Mouse (Mus musculus): Measurements from ENCODE around the gene Dll3. TPM values are rescaled to one million over a fixed set of nuclear protein-coding genes. Genes with fewer than 3 reads are reported as not detected.

The Dll3 gene
- polyA plus RNA-seq, 1 experiment from 2014 or later, result 0.95 TPM

DNA sequence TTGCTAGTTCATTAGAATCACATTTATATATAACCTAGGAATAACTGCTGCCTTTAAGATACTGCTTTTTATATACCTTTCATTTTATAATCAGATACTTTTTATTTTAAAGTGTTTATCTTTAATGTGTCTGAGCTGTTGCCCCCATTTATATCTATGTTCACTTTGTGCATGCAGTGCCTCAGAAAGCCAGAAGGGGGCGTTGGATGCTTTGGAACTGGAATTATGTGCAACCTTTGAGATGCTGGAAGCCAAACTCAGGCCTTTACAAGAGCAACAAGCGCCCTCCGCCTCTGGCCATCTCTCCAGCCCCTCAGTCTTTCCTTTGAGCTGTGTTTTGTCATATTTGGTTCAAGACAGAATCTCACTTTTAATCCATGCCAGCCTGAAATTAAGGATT, 30.3 kb downstream of the Dll3 start:
- Histone ChIP-seq H3K9me3 (ENCODE audit: control insufficient read depth) (no peaks in the 10 kb centered on the region), H3K9ac (ENCODE audit: low read depth, low read length) (no peak overlapping the region), H3K4me2 (replicated peaks; ENCODE audit: low read depth) (no peak overlapping the region), H3K27ac (ENCODE audit: low read depth, low read length) (no peak overlapping the region), H3K4me3 (ENCODE audit: low read depth, low read length) (no peak overlapping the region), H3K4me1 (replicated peaks; ENCODE audit: control insufficient read depth, insufficient read depth, low read length) (no peaks in the 10 kb centered on the region), H3K36me3 (ENCODE audit: control insufficient read depth, insufficient read depth) (peaks cover 4% of the 10 kb centered on the region; the same call in 1 of the 2 replicates), H3K27me3 (replicated peaks; ENCODE audit: control insufficient read depth, insufficient read depth, low read length) (no peaks in the 10 kb centered on the region)
- ATAC-seq, result no peak
- peak; percentile 34; the same call in 1 of the 2 replicates for TF ChIP-seq CTCF (IDR thresholded peaks at IDR 0.05; ENCODE audit: low read depth)
- 72% methylated on average over 3 of the region's 3 CpGs for WGBS

DNA sequence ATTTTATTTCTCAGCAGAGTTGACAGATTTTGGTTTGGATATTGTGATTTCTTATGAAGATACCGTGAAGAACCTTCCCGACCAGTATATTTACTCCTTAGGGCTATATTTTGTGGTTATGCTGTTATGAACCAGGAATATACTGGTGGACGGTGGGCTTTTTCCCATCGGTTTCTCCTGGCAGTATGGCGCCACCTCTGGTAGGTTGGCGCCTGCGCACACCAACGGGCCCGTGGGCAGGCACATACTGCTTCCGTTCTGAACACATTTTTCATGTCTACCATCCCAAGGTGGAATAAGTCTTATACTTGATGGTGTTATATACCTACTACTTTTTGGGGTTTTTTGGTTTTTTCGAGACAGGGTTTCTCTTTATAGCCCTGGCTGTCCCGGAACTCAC, 32.7 kb downstream of the Dll3 start:
- Histone ChIP-seq H3K36me3 (ENCODE audit: control insufficient read depth, insufficient read depth) (peaks cover 4% of the 10 kb centered on the region; the same call in 1 of the 2 replicates), H3K27me3 (replicated peaks; ENCODE audit: control insufficient read depth, insufficient read depth, low read length) (no peaks in the 10 kb centered on the region), H3K27ac (ENCODE audit: low read depth, low read length) (no peak overlapping the region), H3K4me3 (ENCODE audit: low read depth, low read length) (no peak overlapping the region), H3K4me2 (replicated peaks; ENCODE audit: low read depth) (no peak overlapping the region), H3K9ac (ENCODE audit: low read depth, low read length) (no peak overlapping the region), H3K4me1 (replicated peaks; ENCODE audit: control insufficient read depth, insufficient read depth, low read length) (no peaks in the 10 kb centered on the region), H3K9me3 (ENCODE audit: control insufficient read depth) (no peaks in the 10 kb centered on the region)
- 96% methylated on average over 12 of the region's 12 CpGs for WGBS
- ATAC-seq, result no peak
- peak; percentile 47 for TF ChIP-seq CTCF (IDR thresholded peaks at IDR 0.05; ENCODE audit: low read depth)

DNA sequence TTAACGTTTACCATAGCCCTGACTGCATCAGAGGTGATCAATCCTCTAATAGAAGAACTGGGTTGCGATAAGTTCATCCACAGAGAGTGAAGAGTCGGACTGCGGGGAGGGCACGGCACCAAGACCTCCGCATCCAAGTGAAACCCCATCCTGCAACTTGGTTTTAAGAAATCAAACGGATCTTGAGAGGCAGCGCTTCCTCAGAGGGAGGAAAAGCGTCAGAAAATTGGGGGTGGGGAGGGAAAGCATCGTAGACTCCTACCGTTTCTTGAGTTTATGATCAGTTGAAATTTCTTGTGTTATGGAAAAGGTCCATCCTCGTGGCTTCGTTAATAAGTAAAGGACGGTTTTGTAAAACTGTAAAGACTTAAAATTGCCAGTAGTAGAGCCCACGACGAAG, 33.5 kb downstream of the Dll3 start:
- H3K27me3 ChIP-seq (replicated peaks; ENCODE audit: control insufficient read depth, insufficient read depth, low read length), result no peaks in the 10 kb centered on the region
- H3K9ac ChIP-seq (ENCODE audit: low read depth, low read length), result peak overlapping the region; percentile 82
- peak overlapping the region; percentile 89 for H3K4me2 ChIP-seq (replicated peaks; ENCODE audit: low read depth)
- H3K27ac ChIP-seq (ENCODE audit: low read depth, low read length), result peak overlapping the region; percentile 73; the same call in 1 of the 2 replicates
- no peak for TF ChIP-seq CTCF (IDR thresholded peaks at IDR 0.05; ENCODE audit: low read depth)
- no peak for ATAC-seq
- peaks cover 4% of the 10 kb centered on the region; the same call in 1 of the 2 replicates for H3K36me3 ChIP-seq (ENCODE audit: control insufficient read depth, insufficient read depth)
- peak overlapping the region; percentile 73 for H3K4me3 ChIP-seq (ENCODE audit: low read depth, low read length)
- H3K9me3 ChIP-seq (ENCODE audit: control insufficient read depth), result no peaks in the 10 kb centered on the region
- no peaks in the 10 kb centered on the region for H3K4me1 ChIP-seq (replicated peaks; ENCODE audit: control insufficient read depth, insufficient read depth, low read length)
- WGBS, result 25% methylated on average over 16 of the region's 16 CpGs

DNA sequence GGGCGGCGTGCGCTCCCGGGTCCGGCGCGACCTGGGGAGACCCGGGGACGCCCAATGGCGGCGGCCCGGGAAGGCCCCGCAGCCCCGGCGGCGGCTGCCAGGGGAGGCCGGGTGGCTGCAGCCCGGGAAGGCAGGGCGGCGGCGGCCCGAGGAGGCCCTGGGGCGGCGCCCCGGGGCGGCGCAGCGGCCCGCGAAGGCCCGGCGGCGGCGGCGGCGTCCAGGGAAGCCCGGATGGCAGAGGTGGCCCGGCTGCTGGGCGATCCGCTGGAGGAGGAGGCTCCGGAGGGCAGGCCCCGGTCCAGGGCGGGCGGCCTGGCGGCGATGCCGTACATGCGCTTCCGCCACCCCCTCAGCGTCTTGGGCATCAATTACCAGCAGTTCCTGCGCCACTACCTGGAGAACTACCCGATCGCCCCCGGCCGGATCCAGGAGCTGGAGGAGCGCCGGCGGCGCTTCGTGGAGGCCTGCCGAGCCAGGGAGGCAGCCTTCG, 34.0 kb downstream of the Dll3 start:
- H3K4me3 ChIP-seq (ENCODE audit: low read depth, low read length), result peak overlapping the region; percentile 73
- peak overlapping the region; percentile 89 for H3K4me2 ChIP-seq (replicated peaks; ENCODE audit: low read depth)
- peak; percentile 62 for ATAC-seq
- H3K36me3 ChIP-seq (ENCODE audit: control insufficient read depth, insufficient read depth), result peaks cover 3% of the 10 kb centered on the region; the same call in 1 of the 2 replicates
- peak overlapping the region; percentile 73 for H3K27ac ChIP-seq (ENCODE audit: low read depth, low read length)
- peak overlapping the region; percentile 82 for H3K9ac ChIP-seq (ENCODE audit: low read depth, low read length)
- under 1% methylated on average over 60 of the region's 62 CpGs for WGBS
- H3K9me3 ChIP-seq (ENCODE audit: control insufficient read depth), result no peaks in the 10 kb centered on the region
- no peaks in the 10 kb centered on the region for H3K4me1 ChIP-seq (replicated peaks; ENCODE audit: control insufficient read depth, insufficient read depth, low read length)
- no peak for TF ChIP-seq CTCF (IDR thresholded peaks at IDR 0.05; ENCODE audit: low read depth)
- H3K27me3 ChIP-seq (replicated peaks; ENCODE audit: control insufficient read depth, insufficient read depth, low read length), result no peaks in the 10 kb centered on the region

DNA sequence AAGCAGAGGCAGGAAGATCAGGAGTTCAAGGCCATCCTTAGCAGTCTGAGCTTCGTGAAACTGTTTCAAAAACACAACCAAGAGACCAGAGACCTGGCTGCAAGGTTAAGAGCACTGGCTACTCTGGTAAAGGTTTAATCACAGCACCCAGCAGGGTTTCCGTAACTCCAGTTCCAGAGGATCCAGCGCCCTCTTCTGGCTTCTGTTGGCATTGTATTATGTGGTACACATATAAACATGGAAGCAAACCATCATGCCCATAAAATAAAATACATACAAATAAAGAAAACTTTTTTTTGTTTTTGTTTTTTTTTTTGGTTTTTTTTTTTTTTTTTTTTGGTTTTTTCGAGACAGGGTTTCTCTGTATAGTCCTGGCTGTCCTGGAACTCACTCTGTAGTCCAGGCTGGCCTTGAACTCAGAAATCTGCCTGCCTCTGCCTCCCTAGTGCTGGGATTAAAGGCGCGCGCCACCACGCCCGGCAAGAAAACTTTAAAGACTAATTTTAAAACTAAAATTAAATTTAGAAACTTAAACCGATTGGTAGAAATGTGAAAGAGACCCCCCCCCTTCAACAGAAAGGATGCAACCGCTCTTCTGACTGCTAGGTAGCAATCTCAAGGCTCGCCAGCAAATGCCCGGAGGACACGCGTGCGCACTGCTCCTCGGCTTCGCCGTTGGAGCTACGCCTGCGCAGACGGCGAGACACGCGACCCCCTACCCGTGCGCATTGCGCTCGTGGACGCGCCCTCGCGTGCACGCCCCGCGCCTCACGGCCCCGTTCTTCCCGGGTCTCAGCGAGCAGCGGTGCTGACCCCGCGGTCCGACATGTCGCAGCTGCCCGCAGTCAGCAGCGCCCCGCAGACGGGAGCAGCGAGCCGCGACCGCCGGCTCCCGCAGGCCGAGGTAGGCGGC, 34.7 kb downstream of the Dll3 start, which contains the start of gene Eid2:
TSS of gene Eid2 (plus strand) at position 753 of the 913 bp plus-strand sequence.
- H3K4me3 ChIP-seq (ENCODE audit: low read depth, low read length), result peak within 1 kb of the TSS; percentile 73
- TF ChIP-seq CTCF (IDR thresholded peaks at IDR 0.05; ENCODE audit: low read depth), result peak; percentile 36
- H3K4me2 ChIP-seq (replicated peaks; ENCODE audit: low read depth), result peak within 1 kb of the TSS; percentile 89
- peak within 1 kb of the TSS; percentile 73 for H3K27ac ChIP-seq (ENCODE audit: low read depth, low read length)
- peak; percentile 65 for ATAC-seq
- no peaks in the 10 kb centered on the region for H3K9me3 ChIP-seq (ENCODE audit: control insufficient read depth)
- H3K27me3 ChIP-seq (replicated peaks; ENCODE audit: control insufficient read depth, insufficient read depth, low read length), result no peaks in the 10 kb centered on the region
- WGBS, result 7% methylated on average over 57 of the region's 57 CpGs
- no peaks in the 10 kb centered on the region for H3K4me1 ChIP-seq (replicated peaks; ENCODE audit: control insufficient read depth, insufficient read depth, low read length)
- peak within 1 kb of the TSS; percentile 82 for H3K9ac ChIP-seq (ENCODE audit: low read depth, low read length)
- no peaks in the 10 kb centered on the region for H3K36me3 ChIP-seq (ENCODE audit: control insufficient read depth, insufficient read depth)

DNA sequence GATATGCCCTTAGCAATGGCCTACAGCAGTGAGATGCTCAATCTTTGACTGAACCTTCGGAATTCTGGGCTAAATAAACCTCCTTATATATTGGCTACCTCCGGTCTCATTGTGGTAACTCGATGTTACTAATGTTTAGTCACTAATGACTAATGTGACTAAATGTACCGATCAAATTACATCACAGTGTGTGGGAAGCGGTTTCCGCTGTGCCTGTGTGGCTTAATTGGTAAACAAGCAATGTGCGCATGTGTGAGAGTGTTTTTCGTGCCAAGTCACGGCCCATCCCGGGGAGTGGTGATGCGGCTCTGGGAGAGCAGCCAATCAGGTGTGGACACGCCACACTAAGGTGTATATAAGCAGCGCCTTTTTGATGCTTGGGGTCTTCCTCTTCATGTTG, 36.6 kb downstream of the Dll3 start:
- no peaks in the 10 kb centered on the region for H3K9me3 ChIP-seq (ENCODE audit: control insufficient read depth)
- H3K36me3 ChIP-seq (ENCODE audit: control insufficient read depth, insufficient read depth), result no peaks in the 10 kb centered on the region
- no peak overlapping the region for H3K9ac ChIP-seq (ENCODE audit: low read depth, low read length)
- H3K27ac ChIP-seq (ENCODE audit: low read depth, low read length), result no peak overlapping the region
- H3K27me3 ChIP-seq (replicated peaks; ENCODE audit: control insufficient read depth, insufficient read depth, low read length), result no peaks in the 10 kb centered on the region
- 86% methylated on average over 13 of the region's 13 CpGs for WGBS
- no peaks in the 10 kb centered on the region for H3K4me1 ChIP-seq (replicated peaks; ENCODE audit: control insufficient read depth, insufficient read depth, low read length)
- H3K4me2 ChIP-seq (replicated peaks; ENCODE audit: low read depth), result no peak overlapping the region
- no peak for ATAC-seq
- TF ChIP-seq CTCF (IDR thresholded peaks at IDR 0.05; ENCODE audit: low read depth), result no peak
- no peak overlapping the region for H3K4me3 ChIP-seq (ENCODE audit: low read depth, low read length)
